Mouse (Mus musculus): Measurements from ENCODE around the gene Atxn1l.

GRCm38 (mm10) chr8:109754696-109755095 is 17.2 kb upstream of the Atxn1l start:
- TF ChIP-seq CTCF (IDR thresholded peaks at IDR 0.05; ENCODE audit: extremely low read depth, insufficient read depth, low read length) (no peak), POLR2A (IDR thresholded peaks at IDR 0.05; ENCODE audit: extremely low read depth, insufficient read depth, low read length) (no peak)

Measured in cortical plate, adult 2 months (tissue).